Mouse (Mus musculus): ENCODE measurements around the gene Rusc2. TPM values are rescaled to one million over a fixed set of nuclear protein-coding genes. Genes with fewer than 3 reads are reported as not detected.

The Rusc2 gene
- polyA plus RNA-seq, 1 experiment from 2014 or later = 7.4 TPM

GRCm38 (mm10) chr4:43442456-43443361 lies 60.9 kb downstream of the Rusc2 start:
- WGBS = under 1% methylated on average over 82 of the region's 88 CpGs
- Histone ChIP-seq H3K9ac (replicated peaks; ENCODE audit: low read length) (peak overlapping the region; percentile 96), H3K27ac (replicated peaks; ENCODE audit: low read depth, low read length) (peak overlapping the region; percentile 81), H3K4me1 (ENCODE audit: control insufficient read depth, insufficient read depth, low read length) (peaks cover 4% of the 10 kb centered on the region; the same call in 1 of the 2 replicates), H3K4me3 (ENCODE audit: low read depth, low read length) (peak overlapping the region; percentile 98), H3K36me3 (replicated peaks; ENCODE audit: control insufficient read depth, insufficient read depth, low read depth, low read length) (peaks cover 8% of the 10 kb centered on the region), H3K4me2 (ENCODE audit: low read depth, low read length) (peak overlapping the region; percentile 92), H3K9me3 (replicated peaks; ENCODE audit: control insufficient read depth, low read length) (no peaks in the 10 kb centered on the region), H3K27me3 (ENCODE audit: control insufficient read depth, insufficient read depth, low read length) (no peaks in the 10 kb centered on the region)
- ATAC-seq (replicated peaks; ENCODE audit: insufficient number of reproducible peaks, low FRiP score, low TSS enrichment, low read depth) (peak; percentile 64), DNase-seq (ENCODE audit: low spot score) (peak; percentile 81)

DNA sequence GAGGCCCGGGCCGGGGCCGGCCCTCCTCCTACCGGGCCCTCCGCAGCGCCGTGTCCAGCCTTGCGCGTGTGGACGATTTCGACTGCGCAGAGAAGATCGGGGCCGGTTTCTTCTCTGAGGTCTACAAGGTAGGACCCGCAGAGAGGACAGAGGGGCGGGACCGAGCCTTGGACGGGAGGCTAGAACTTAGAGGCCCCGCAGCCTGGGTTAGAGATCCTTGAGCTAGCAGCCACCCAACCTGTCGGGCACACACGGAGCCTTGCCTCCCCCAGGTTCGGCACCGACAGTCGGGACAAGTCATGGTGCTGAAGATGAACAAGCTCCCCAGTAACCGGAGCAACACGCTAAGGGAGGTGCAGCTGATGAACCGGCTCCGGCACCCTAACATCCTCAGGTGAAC lies 61.7 kb downstream of the Rusc2 start:
- Histone ChIP-seq H3K27me3 (ENCODE audit: control insufficient read depth, insufficient read depth, low read length) (no peaks in the 10 kb centered on the region), H3K9me3 (replicated peaks; ENCODE audit: control insufficient read depth, low read length) (no peaks in the 10 kb centered on the region), H3K4me1 (ENCODE audit: control insufficient read depth, insufficient read depth, low read length) (peaks cover 4% of the 10 kb centered on the region; the same call in 1 of the 2 replicates), H3K4me2 (ENCODE audit: low read depth, low read length) (peak overlapping the region; percentile 92), H3K36me3 (replicated peaks; ENCODE audit: control insufficient read depth, insufficient read depth, low read depth, low read length) (peaks cover 8% of the 10 kb centered on the region), H3K4me3 (ENCODE audit: low read depth, low read length) (peak overlapping the region; percentile 98), H3K27ac (replicated peaks; ENCODE audit: low read depth, low read length) (peak overlapping the region; percentile 81), H3K9ac (replicated peaks; ENCODE audit: low read length) (peak overlapping the region; percentile 96)
- 1% methylated on average over 28 of the region's 28 CpGs for WGBS
- DNase-seq (ENCODE audit: low spot score) = peak; percentile 48
- 0 out of 2 replicates have a peak, but pooled peaks have one; percentile 3 for ATAC-seq (replicated peaks; ENCODE audit: insufficient number of reproducible peaks, low FRiP score, low TSS enrichment, low read depth)

DNA sequence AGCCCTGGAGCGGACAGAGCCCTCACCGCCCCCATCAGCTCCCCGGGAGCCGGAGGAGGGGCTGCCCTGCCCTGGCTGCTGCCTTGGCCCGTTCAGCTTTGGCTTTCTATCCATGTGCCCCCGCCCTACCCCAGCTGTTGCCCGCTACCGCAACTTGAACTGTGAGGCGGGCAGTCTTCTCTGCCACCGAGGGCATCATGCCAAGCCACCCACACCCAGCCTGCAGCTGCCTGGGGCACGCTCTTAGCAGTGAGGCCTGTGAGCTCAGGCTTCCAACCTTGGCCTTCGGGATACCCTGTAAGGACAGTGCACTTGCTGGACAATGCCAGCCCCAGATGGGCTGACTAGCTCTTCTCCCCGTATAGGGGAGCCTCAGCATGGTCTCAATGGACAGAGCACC lies 65.5 kb downstream of the Rusc2 start:
- H3K4me3 ChIP-seq (ENCODE audit: low read depth, low read length) = no peak overlapping the region
- no peaks in the 10 kb centered on the region for H3K9me3 ChIP-seq (replicated peaks; ENCODE audit: control insufficient read depth, low read length)
- no peaks in the 10 kb centered on the region for H3K27me3 ChIP-seq (ENCODE audit: control insufficient read depth, insufficient read depth, low read length)
- no peak overlapping the region for H3K9ac ChIP-seq (replicated peaks; ENCODE audit: low read length)
- no peak overlapping the region for H3K4me2 ChIP-seq (ENCODE audit: low read depth, low read length)
- peaks cover 8% of the 10 kb centered on the region for H3K36me3 ChIP-seq (replicated peaks; ENCODE audit: control insufficient read depth, insufficient read depth, low read depth, low read length)
- no peak for ATAC-seq (replicated peaks; ENCODE audit: insufficient number of reproducible peaks, low FRiP score, low TSS enrichment, low read depth)
- 95% methylated on average over 13 of the region's 13 CpGs for WGBS
- H3K4me1 ChIP-seq (ENCODE audit: control insufficient read depth, insufficient read depth, low read length) = peaks cover 4% of the 10 kb centered on the region; the same call in 1 of the 2 replicates
- no peak for DNase-seq (ENCODE audit: low spot score)
- no peak overlapping the region for H3K27ac ChIP-seq (replicated peaks; ENCODE audit: low read depth, low read length)

- H3K4me3 ChIP-seq (ENCODE audit: low read depth, low read length) = no peak overlapping the region
- H3K9ac ChIP-seq (replicated peaks; ENCODE audit: low read length) = no peak overlapping the region
- 92% methylated on average over 3 of the region's 3 CpGs for WGBS
- H3K27ac ChIP-seq (replicated peaks; ENCODE audit: low read depth, low read length) = no peak overlapping the region
- H3K36me3 ChIP-seq (replicated peaks; ENCODE audit: control insufficient read depth, insufficient read depth, low read depth, low read length) = peaks cover 8% of the 10 kb centered on the region
- no peaks in the 10 kb centered on the region for H3K27me3 ChIP-seq (ENCODE audit: control insufficient read depth, insufficient read depth, low read length)
- H3K9me3 ChIP-seq (replicated peaks; ENCODE audit: control insufficient read depth, low read length) = no peaks in the 10 kb centered on the region
- no peak for DNase-seq (ENCODE audit: low spot score)
- peaks cover 4% of the 10 kb centered on the region; the same call in 1 of the 2 replicates for H3K4me1 ChIP-seq (ENCODE audit: control insufficient read depth, insufficient read depth, low read length)
- no peak for ATAC-seq (replicated peaks; ENCODE audit: insufficient number of reproducible peaks, low FRiP score, low TSS enrichment, low read depth)
- H3K4me2 ChIP-seq (ENCODE audit: low read depth, low read length) = no peak overlapping the region
These were observed 66.8 kb downstream of the Rusc2 start for GRCm38 (mm10) chr4:43448554-43448953.

- WGBS = 62% methylated on average over 11 of the region's 11 CpGs
- Histone ChIP-seq H3K27me3 (ENCODE audit: control insufficient read depth, insufficient read depth, low read length) (peaks cover 6% of the 10 kb centered on the region; the same call in 1 of the 2 replicates), H3K4me3 (ENCODE audit: low read depth, low read length) (no peak overlapping the region), H3K4me1 (ENCODE audit: control insufficient read depth, insufficient read depth, low read length) (no peaks in the 10 kb centered on the region; the same call in 1 of the 2 replicates), H3K36me3 (replicated peaks; ENCODE audit: control insufficient read depth, insufficient read depth, low read depth, low read length) (no peaks in the 10 kb centered on the region; the same call in 1 of the 2 replicates), H3K4me2 (ENCODE audit: low read depth, low read length) (no peak overlapping the region), H3K9ac (replicated peaks; ENCODE audit: low read length) (no peak overlapping the region), H3K27ac (replicated peaks; ENCODE audit: low read depth, low read length) (no peak overlapping the region), H3K9me3 (replicated peaks; ENCODE audit: control insufficient read depth, low read length) (no peaks in the 10 kb centered on the region)
- ATAC-seq (replicated peaks; ENCODE audit: insufficient number of reproducible peaks, low FRiP score, low TSS enrichment, low read depth) = no peak
- no peak for DNase-seq (ENCODE audit: low spot score)
These were observed 70.5 kb downstream of the Rusc2 start for GRCm38 (mm10) chr4:43452315-43452714.

- H3K27me3 ChIP-seq (ENCODE audit: control insufficient read depth, insufficient read depth, low read length) = peaks cover 6% of the 10 kb centered on the region; the same call in 1 of the 2 replicates
These were observed 71.6 kb downstream of the Rusc2 start for GRCm38 (mm10) chr4:43453413-43453812.

GRCm38 (mm10) chr4:43454041-43454836 lies 72.5 kb downstream of the Rusc2 start, which contains the start of gene Cd72:
Gene Cd72 (minus strand): TSS chr4:43454628.
- H3K9me3 ChIP-seq (replicated peaks; ENCODE audit: control insufficient read depth, low read length) = no peaks in the 10 kb centered on the region
- H3K36me3 ChIP-seq (replicated peaks; ENCODE audit: control insufficient read depth, insufficient read depth, low read depth, low read length) = no peaks in the 10 kb centered on the region
- no peak within 1 kb of the TSS for H3K9ac ChIP-seq (replicated peaks; ENCODE audit: low read length)
- peak within 1 kb of the TSS; percentile 41 for H3K4me2 ChIP-seq (ENCODE audit: low read depth, low read length)
- ATAC-seq (replicated peaks; ENCODE audit: insufficient number of reproducible peaks, low FRiP score, low TSS enrichment, low read depth) = no peak
- peak within 1 kb of the TSS; percentile 5 for H3K4me3 ChIP-seq (ENCODE audit: low read depth, low read length)
- peaks cover 6% of the 10 kb centered on the region; the same call in 1 of the 2 replicates for H3K27me3 ChIP-seq (ENCODE audit: control insufficient read depth, insufficient read depth, low read length)
- DNase-seq (ENCODE audit: low spot score) = peak; percentile 19
- no peaks in the 10 kb centered on the region; the same call in 1 of the 2 replicates for H3K4me1 ChIP-seq (ENCODE audit: control insufficient read depth, insufficient read depth, low read length)
- H3K27ac ChIP-seq (replicated peaks; ENCODE audit: low read depth, low read length) = no peak within 1 kb of the TSS
- WGBS = 31% methylated on average over 20 of the region's 20 CpGs

More at GRCm38 (mm10) chr4:43453413-43453812, 71.6 kb downstream of the Rusc2 start:
- WGBS = under 1% methylated on average over 14 of the region's 18 CpGs
- ATAC-seq (replicated peaks; ENCODE audit: insufficient number of reproducible peaks, low FRiP score, low TSS enrichment, low read depth) = no peak
- Histone ChIP-seq H3K4me3 (ENCODE audit: low read depth, low read length) (peak overlapping the region; percentile 5), H3K4me1 (ENCODE audit: control insufficient read depth, insufficient read depth, low read length) (no peaks in the 10 kb centered on the region; the same call in 1 of the 2 replicates), H3K9ac (replicated peaks; ENCODE audit: low read length) (no peak overlapping the region), H3K4me2 (ENCODE audit: low read depth, low read length) (peak overlapping the region; percentile 41), H3K9me3 (replicated peaks; ENCODE audit: control insufficient read depth, low read length) (no peaks in the 10 kb centered on the region), H3K36me3 (replicated peaks; ENCODE audit: control insufficient read depth, insufficient read depth, low read depth, low read length) (no peaks in the 10 kb centered on the region), H3K27ac (replicated peaks; ENCODE audit: low read depth, low read length) (no peak overlapping the region)
- peak; percentile 38 for DNase-seq (ENCODE audit: low spot score)

Data from embryonic facial prominence, embryonic 11.5 days (tissue).